Mouse (Mus musculus): Measurements from ENCODE around the gene 2610528J11Rik. TPM values are rescaled to one million over a fixed set of nuclear protein-coding genes. Genes with fewer than 3 reads are reported as not detected.

The 2610528J11Rik gene
- polyA plus RNA-seq, 1 experiment from 2014 or later, result 0.31 TPM

GRCm38 (mm10) chr4:118568709-118569108 lies 41.9 kb downstream of the 2610528J11Rik start:
- ATAC-seq (ENCODE audit: insufficient number of reproducible peaks, low FRiP score), result peak; percentile 90
- Histone ChIP-seq H3K36me3 (no peaks in the 10 kb centered on the region), H3K9me3 (replicated peaks) (no peaks in the 10 kb centered on the region), H3K27me3 (replicated peaks) (peaks cover 51% of the 10 kb centered on the region), H3K27ac (ENCODE audit: poor library complexity, severe bottlenecking) (0 out of 2 replicates have a peak overlapping the region, but pooled peaks have one; percentile 17), H3K9ac (no peak overlapping the region), H3K4me3 (no peak overlapping the region), H3K4me2 (peak overlapping the region; percentile 15; the same call in 1 of the 2 replicates), H3K4me1 (replicated peaks) (no peaks in the 10 kb centered on the region)
- 30% methylated on average over 10 of the region's 10 CpGs for WGBS

- Histone ChIP-seq H3K4me3 (peak overlapping the region; percentile 8; the same call in 1 of the 2 replicates), H3K4me2 (peak overlapping the region; percentile 24), H3K36me3 (no peaks in the 10 kb centered on the region), H3K27me3 (replicated peaks) (peaks cover 54% of the 10 kb centered on the region), H3K4me1 (replicated peaks) (no peaks in the 10 kb centered on the region), H3K27ac (ENCODE audit: poor library complexity, severe bottlenecking) (0 out of 2 replicates have a peak overlapping the region, but pooled peaks have one; percentile 17), H3K9me3 (replicated peaks) (no peaks in the 10 kb centered on the region), H3K9ac (no peak overlapping the region)
- 66% methylated on average over 23 of the region's 23 CpGs for WGBS
- ATAC-seq (ENCODE audit: insufficient number of reproducible peaks, low FRiP score), result peak; percentile 81
These were observed 42.5 kb downstream of the 2610528J11Rik start for GRCm38 (mm10) chr4:118569320-118569719.

DNA sequence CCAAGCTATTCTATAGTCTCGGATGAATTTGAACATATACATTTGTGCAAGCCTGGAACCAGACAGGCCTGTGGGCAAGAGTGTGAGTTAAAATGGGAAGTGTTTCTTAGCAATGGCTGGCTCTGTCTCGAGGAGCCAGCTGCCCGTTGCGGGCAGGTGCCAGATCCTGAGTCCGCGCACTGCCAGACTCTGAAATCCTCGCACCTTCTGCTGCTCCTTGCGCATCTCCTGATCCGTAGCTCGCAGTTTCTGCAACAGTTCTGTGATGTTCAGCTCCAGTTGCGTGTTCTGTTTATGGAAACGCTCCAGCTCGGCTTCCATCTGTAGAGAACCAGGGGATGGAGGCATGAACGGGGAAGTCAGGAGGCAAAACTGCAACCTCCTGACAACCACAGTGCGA lies 44.6 kb downstream of the 2610528J11Rik start:
- Histone ChIP-seq H3K4me3 (no peak overlapping the region), H3K9me3 (replicated peaks) (no peaks in the 10 kb centered on the region), H3K4me1 (replicated peaks) (no peaks in the 10 kb centered on the region), H3K36me3 (no peaks in the 10 kb centered on the region), H3K27me3 (replicated peaks) (peaks cover 69% of the 10 kb centered on the region), H3K9ac (no peak overlapping the region), H3K27ac (ENCODE audit: poor library complexity, severe bottlenecking) (no peak overlapping the region), H3K4me2 (no peak overlapping the region)
- ATAC-seq (ENCODE audit: insufficient number of reproducible peaks, low FRiP score), result no peak
- 88% methylated on average over 14 of the region's 15 CpGs for WGBS

DNA sequence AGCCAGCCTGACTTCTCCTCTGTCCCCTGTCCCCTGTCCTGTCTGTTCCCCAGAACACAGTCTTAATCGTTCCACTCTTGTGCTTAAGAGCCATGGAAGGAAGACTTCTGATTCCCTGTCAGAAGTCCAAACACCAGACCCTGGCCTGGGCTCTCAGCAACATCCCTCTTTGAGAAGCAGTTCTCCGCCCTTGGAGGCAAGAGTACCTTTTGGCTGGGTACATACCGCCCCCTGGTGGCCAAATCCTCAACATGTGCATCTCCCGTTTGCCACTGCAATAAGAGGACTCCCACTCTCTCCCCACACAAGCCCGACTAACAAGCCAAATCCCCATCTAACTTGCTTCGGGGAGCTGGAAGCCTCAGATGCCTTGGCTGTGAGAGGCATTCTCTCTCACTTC lies 49.3 kb downstream of the 2610528J11Rik start:
- peaks cover 45% of the 10 kb centered on the region for H3K27me3 ChIP-seq (replicated peaks)
- 0 out of 2 replicates have a peak, but pooled peaks cover 6% of the 10 kb centered on the region for H3K9me3 ChIP-seq (replicated peaks)
- 3% methylated on average over 6 of the region's 6 CpGs for WGBS
- ATAC-seq (ENCODE audit: insufficient number of reproducible peaks, low FRiP score), result 0 out of 2 replicates have a peak, but pooled peaks have one; percentile 38
- no peak overlapping the region for H3K4me3 ChIP-seq
- H3K9ac ChIP-seq, result no peak overlapping the region
- H3K4me1 ChIP-seq (replicated peaks), result no peaks in the 10 kb centered on the region
- H3K36me3 ChIP-seq, result no peaks in the 10 kb centered on the region
- H3K27ac ChIP-seq (ENCODE audit: poor library complexity, severe bottlenecking), result no peak overlapping the region
- no peak overlapping the region for H3K4me2 ChIP-seq

DNA sequence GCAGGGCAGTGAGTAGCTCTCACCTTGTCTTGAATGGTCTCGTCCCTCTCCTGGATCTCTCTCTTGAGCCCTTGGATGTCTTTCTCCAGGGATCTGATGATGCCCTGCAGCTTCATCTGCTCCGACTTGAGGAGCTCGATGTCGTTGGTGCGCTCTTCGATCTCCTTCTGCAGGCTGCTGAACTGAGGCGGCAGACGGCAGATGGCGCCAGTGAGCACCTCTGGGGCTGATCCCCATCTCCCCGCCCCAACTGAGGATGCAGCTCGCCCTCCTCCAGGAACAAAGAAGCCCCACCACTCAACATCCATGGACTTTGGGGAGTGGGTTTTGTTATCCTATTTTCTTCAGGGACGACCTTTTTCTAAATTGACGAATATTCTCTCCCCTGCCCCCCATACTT lies 52.5 kb downstream of the 2610528J11Rik start:
- H3K36me3 ChIP-seq, result no peaks in the 10 kb centered on the region
- no peaks in the 10 kb centered on the region for H3K4me1 ChIP-seq (replicated peaks)
- 39% methylated on average over 13 of the region's 13 CpGs for WGBS
- H3K27ac ChIP-seq (ENCODE audit: poor library complexity, severe bottlenecking), result no peak overlapping the region
- no peak overlapping the region for H3K4me2 ChIP-seq
- peaks cover 7% of the 10 kb centered on the region; the same call in 1 of the 2 replicates for H3K9me3 ChIP-seq (replicated peaks)
- H3K27me3 ChIP-seq (replicated peaks), result peaks cover 22% of the 10 kb centered on the region
- H3K9ac ChIP-seq, result no peak overlapping the region
- H3K4me3 ChIP-seq, result no peak overlapping the region
- no peak for ATAC-seq (ENCODE audit: insufficient number of reproducible peaks, low FRiP score)

Other genes starting within 250 kb of the 2610528J11Rik start
- gene Ptprf, start 235.6 kb upstream of the 2610528J11Rik start, polyA plus RNA-seq (2016; fragmentation: Nextera tagmentation; extraction: Ambion mirVana), result 38.1 and 43.5 TPM in 2 replicates
- 6.7 and 8.5 TPM in 2 replicates for gene Szt2, start 117.7 kb upstream of the 2610528J11Rik start, polyA plus RNA-seq (2016; fragmentation: Nextera tagmentation; extraction: Ambion mirVana)
- gene Med8, start 117.7 kb upstream of the 2610528J11Rik start, polyA plus RNA-seq (2016; fragmentation: Nextera tagmentation; extraction: Ambion mirVana), result 79.7 and 81.3 TPM in 2 replicates
- gene Elovl1, start 98.9 kb upstream of the 2610528J11Rik start, polyA plus RNA-seq (2016; fragmentation: Nextera tagmentation; extraction: Ambion mirVana), result 52.2 and 57.1 TPM in 2 replicates
- gene Cdc20, start 89.6 kb upstream of the 2610528J11Rik start, polyA plus RNA-seq (2016; fragmentation: Nextera tagmentation; extraction: Ambion mirVana), result 157 and 163 TPM in 2 replicates
- gene Mpl, start 69.5 kb upstream of the 2610528J11Rik start, polyA plus RNA-seq (2016; fragmentation: Nextera tagmentation; extraction: Ambion mirVana), result 2.9 and 3.9 TPM in 2 replicates
- gene Tie1, start 36.9 kb upstream of the 2610528J11Rik start, polyA plus RNA-seq (2016; fragmentation: Nextera tagmentation; extraction: Ambion mirVana), result 65.8 and 69.4 TPM in 2 replicates
- 0.18 and 0.23 TPM in 2 replicates for gene Tmem125, start 17.0 kb downstream of the 2610528J11Rik start, polyA plus RNA-seq (2016; fragmentation: Nextera tagmentation; extraction: Ambion mirVana)
- gene Cfap57, start 93.8 kb downstream of the 2610528J11Rik start, polyA plus RNA-seq (2016; fragmentation: Nextera tagmentation; extraction: Ambion mirVana), result 0.76 and 0.80 TPM in 2 replicates
- 96.7 and 103 TPM in 2 replicates for gene Ebna1bp2, start 93.8 kb downstream of the 2610528J11Rik start, polyA plus RNA-seq (2016; fragmentation: Nextera tagmentation; extraction: Ambion mirVana)
- gene Olfr62, start 132.0 kb downstream of the 2610528J11Rik start, polyA plus RNA-seq (2016; fragmentation: Nextera tagmentation; extraction: Ambion mirVana), result not detected in 2 replicates
- gene Olfr1342, start 165.8 kb downstream of the 2610528J11Rik start, polyA plus RNA-seq (2016; fragmentation: Nextera tagmentation; extraction: Ambion mirVana), result not detected in 2 replicates
- gene Olfr1341, start 176.5 kb downstream of the 2610528J11Rik start, polyA plus RNA-seq (2016; fragmentation: Nextera tagmentation; extraction: Ambion mirVana), result not detected in 2 replicates
- not detected in 2 replicates for gene Olfr1340, start 193.1 kb downstream of the 2610528J11Rik start, polyA plus RNA-seq (2016; fragmentation: Nextera tagmentation; extraction: Ambion mirVana)
- gene Olfr1339, start 205.2 kb downstream of the 2610528J11Rik start, polyA plus RNA-seq (2016; fragmentation: Nextera tagmentation; extraction: Ambion mirVana), result not detected in 2 replicates
- gene Olfr1338, start 231.7 kb downstream of the 2610528J11Rik start, polyA plus RNA-seq (2016; fragmentation: Nextera tagmentation; extraction: Ambion mirVana), result not detected in 2 replicates